Mouse (Mus musculus): ENCODE data around the gene Rundc1.
"Not testable (repeated sequence)": the region's sequence is repeated elsewhere in the genome, so short reads cannot be mapped to it uniquely, and the experiment has no call there.

Rundc1 gene

GRCm38 (mm10) chr11:101446319-101446718 is 21.4 kb downstream of the Rundc1 start:
- DNase-seq (ENCODE audit: low spot score): no peak

DNA sequence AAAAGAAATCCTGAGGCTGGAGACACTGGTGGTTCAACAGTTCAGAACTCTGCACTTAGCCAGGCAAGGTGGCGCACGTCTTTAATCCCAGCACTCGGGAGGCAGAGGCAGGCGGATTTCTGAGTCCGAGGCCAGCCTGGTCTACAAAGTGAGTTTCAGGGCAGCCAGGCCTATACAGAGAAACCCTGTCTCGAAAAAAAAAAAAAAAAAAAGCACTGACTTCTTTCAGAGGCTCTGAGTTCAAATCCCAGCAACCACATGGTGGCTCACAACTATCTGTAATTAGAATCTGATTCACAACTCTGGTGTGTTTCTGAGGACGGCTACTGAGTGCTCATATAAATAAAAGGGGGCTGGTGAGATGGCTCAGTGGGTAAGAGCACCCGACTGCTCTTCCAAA is 22.0 kb downstream of the Rundc1 start:
- not testable (repeated sequence) for DNase-seq (ENCODE audit: low spot score)

DNA sequence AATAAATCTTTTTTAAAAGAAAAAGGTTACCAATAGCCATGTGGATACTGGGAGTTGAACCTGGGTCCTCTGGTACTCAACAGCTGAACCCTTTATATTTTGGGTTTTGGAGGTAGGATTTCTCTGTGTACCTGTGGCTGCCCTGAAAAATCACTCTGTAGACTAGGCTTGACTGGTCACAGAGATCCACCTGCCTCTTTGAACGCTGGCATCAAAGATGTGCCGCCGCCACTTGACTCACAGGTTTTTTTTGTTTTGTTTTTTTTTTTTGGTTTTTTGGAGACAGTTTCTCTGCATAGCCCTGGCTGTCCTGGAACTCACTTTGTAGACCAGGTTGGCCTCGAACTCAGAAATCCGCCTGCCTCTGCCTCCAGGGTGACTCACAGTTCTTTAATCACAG is 22.9 kb downstream of the Rundc1 start:
- no peak for DNase-seq (ENCODE audit: low spot score)

GRCm38 (mm10) chr11:101448274-101448746 is 23.4 kb downstream of the Rundc1 start, which contains the start of gene Ifi35:
TSS of gene Ifi35 (plus strand) at chr11:101448407.
- no peak for DNase-seq (ENCODE audit: low spot score)

DNA sequence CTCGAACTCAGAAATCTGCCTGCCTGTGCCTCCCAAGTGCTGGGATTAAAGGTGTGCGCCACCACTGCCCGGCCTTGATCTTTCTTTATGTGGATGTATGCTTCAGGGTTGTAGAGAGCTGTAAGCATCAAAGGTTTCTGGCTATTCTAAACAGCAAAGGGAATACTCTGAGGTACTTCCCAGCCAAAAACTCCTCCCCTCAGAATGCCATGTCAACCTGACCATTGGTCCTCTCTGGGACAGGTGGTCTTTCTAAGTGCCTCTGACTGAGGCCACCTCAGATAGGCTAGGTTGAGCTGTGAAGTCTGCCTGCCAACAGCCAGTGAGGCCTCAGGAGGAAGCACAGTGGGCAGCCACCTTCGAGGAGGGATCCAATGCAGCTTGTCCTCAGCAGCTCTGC is 24.0 kb downstream of the Rundc1 start:
- no peak for DNase-seq (ENCODE audit: low spot score)

DNA sequence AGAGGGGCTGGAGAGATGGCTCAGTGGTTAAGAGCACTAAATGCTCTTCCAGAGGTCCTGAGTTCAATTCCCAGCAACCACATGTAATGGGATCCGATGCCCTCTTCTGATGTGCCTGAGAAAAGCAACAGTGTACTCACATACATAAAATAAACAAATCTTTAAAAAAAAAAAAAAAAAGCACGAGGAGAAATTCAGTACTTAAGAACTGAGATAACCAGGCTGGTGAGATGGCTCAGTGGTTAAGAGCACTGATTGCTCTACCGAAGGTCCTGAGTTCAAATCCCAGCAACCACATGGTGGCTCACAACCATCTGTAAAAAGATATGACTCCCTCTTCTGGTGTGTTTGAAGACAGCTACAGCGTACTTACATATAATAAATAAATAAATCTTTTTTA is 24.7 kb downstream of the Rundc1 start:
- not testable (repeated sequence) for DNase-seq (ENCODE audit: low spot score)

DNA sequence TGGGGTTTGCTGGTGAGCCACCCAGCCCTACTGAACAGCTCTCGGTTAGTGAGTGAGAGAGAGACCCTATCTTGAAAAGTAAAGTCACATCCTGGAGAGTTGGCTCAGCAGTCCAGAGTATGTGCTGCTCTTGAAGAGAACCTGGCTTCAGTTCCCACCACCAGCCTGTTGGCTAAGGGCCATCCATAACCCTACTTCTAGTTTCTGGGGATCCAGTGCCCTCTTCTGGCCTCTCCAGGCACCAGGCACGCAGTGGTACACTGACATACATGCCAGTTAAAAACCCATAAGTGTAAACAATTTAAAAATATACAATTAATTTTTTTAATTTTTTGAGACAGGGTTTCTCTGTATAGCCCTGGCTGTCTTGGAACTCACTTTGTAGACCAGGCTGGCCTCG is 25.5 kb downstream of the Rundc1 start:
- no peak for DNase-seq (ENCODE audit: low spot score)

DNA sequence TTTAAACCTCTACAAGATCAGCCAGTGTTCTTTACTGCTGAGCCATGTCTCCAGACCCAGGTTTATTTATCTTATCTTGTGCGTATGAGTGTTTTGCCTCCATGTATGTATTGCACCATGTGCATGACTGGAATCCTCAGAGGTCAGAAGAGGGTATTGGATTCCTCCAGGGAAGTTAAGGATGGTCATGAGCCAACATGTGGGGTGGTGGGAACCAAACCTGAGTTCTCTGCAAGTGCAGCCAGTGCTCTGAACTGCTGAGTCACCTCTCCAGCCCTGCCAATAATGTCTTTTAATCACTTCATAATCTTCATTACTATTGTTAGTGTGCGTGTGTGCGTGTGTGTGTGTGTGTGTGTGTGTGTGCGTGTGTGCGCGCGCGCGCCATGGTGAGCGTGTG is 26.7 kb downstream of the Rundc1 start:
- DNase-seq (ENCODE audit: low spot score): no peak

GRCm38 (mm10) chr11:101452093-101452774 is 27.3 kb downstream of the Rundc1 start:
- DNase-seq (ENCODE audit: low spot score): no peak

DNA sequence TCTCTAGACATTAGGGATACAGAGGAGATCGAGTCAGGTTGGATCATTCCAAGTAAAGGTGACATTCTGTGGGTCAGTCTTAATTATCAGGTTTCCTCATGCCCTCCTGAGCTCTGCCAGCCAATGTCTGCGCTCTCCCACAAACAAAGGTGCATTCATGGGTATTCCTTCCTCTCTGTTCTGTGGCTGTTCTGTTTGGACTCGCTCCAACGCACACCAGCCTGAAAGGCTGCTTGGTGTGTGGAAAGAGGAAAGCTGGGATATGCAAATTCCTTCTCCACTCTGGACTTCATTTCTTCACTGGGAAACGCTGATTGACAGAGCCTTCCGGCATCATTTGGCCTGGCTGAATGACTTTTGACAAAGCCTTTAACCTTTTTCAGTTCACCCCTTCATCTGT is 29.8 kb downstream of the Rundc1 start:
- DNase-seq (ENCODE audit: low spot score): no peak

DNA sequence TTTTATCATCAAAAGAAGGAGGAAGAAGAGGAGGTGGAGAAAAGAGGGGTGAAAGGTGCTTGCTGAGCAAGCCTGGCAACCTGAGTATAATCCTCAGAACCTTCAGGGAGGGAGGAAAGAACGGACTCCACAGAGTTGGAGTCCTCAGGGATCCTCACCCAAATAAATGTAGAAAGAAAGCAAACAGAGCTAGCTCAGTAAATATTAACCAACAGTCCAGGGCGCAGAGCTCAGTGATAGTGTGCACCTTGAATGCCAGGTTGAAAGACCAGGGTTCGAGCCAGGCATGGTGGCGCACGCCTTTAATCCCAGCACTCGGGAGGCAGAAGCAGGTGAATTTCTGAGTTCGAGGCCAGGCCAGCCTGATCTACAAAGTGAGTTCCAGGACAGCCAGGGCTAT is 30.7 kb downstream of the Rundc1 start:
- no peak for DNase-seq (ENCODE audit: low spot score)

GRCm38 (mm10) chr11:101457631-101458030 is 32.7 kb downstream of the Rundc1 start:
- no peak for DNase-seq (ENCODE audit: low spot score)

GRCm38 (mm10) chr11:101458217-101458616 is 33.3 kb downstream of the Rundc1 start:
- DNase-seq (ENCODE audit: low spot score): no peak

- no peak for DNase-seq (ENCODE audit: low spot score)
These were observed 34.8 kb downstream of the Rundc1 start for GRCm38 (mm10) chr11:101459716-101460115.

DNA sequence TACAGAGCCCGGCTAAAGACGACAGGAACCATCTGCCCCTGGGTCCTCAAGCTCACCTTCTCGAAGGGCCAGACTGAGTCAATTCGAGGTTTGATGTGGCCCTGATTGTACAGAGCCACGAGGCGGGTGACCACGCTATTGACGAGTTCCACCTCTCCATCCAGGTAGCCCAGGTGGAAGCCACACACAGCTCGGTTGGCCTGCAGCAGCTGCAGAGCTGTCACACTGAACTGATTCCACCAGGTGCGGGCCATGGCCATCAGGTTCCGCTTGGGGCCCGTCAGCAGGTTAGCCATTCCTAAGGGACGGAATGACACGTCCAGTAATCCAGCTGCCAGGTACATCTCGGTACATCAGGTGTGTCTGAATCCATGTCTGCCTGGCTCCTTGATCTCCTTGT is 35.4 kb downstream of the Rundc1 start:
- DNase-seq (ENCODE audit: low spot score): no peak

GRCm38 (mm10) chr11:101462141-101462540 is 37.3 kb downstream of the Rundc1 start:
- no peak for DNase-seq (ENCODE audit: low spot score)

GRCm38 (mm10) chr11:101462583-101463440 is 37.9 kb downstream of the Rundc1 start:
- DNase-seq (ENCODE audit: low spot score): no peak

GRCm38 (mm10) chr11:101464211-101465100 is 39.6 kb downstream of the Rundc1 start, which contains the start of gene Rnd2:
TSS of gene Rnd2 (plus strand) at chr11:101464999.
- DNase-seq (ENCODE audit: low spot score): no peak

DNA sequence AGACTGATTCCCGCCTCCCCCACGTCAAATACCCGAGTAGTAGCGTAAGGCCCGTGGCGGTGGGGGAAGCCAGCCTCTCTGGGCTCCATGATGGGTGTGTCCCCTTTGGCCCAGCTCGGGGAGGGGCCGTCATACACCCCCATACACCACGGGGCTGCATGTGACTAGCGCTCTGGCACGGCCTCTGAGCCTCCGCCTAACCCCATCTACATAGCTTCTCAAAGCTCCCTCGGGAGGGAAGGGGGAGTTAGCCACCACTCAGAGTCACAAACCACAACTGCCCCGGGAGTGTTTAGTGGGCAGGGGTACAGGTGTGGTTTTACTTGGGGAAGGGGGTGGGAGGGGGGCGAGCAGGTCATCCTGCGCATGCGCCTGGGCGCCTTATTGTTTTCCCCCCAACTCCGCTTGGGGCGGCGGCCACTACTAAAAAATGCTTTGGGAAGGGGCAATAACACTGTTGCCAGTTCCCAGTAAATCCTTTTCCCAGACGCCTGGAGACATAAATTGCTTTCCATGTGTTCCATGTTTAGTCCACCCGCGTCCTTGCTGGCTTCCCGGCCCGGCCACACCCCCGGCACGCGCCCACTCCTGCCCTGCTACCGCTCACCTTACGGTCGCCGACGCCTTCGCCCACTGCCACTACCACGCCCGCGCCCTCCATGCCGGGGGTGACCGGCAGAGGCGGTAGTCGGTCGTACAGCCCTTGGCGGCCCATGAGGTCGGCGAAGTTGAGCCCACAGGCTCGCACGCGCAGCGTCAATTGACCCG is 40.4 kb downstream of the Rundc1 start:
- peak; percentile 42 for DNase-seq (ENCODE audit: low spot score)

GRCm38 (mm10) chr11:101465869-101466551 is 41.1 kb downstream of the Rundc1 start, which contains the start of gene Vat1:
TSS of gene Vat1 (minus strand) at chr11:101466230.
- peak; percentile 33 for DNase-seq (ENCODE audit: low spot score)

DNA sequence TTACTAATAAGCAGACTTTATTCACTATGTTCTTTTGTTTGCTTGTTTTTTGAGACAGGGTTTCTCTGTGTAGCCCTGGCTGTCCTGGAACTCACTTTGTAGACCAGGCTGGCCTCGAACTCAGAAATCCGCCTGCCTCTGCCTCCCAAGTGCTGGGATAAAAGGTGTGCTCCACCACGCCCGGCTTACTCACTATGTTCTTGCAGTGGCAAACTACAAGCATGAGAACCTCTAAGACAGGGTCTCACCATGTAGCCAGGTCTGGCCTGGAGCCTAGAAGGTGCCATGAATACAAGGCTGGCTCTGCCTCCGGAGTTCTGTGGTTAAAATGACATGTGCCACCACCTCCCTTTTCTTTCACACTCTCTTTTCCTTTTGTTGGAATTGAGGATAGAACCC is 41.7 kb downstream of the Rundc1 start:
- not testable (repeated sequence) for DNase-seq (ENCODE audit: low spot score)
